Mouse (Mus musculus): ENCODE data around the gene H2-M10.6. TPM values are rescaled to one million over a fixed set of nuclear protein-coding genes. Genes with fewer than 3 reads are reported as not detected.

The H2-M10.6 gene
- polyA plus RNA-seq (2012; fragmentation: generic; extraction: Trizol) = not detected

GRCm38 (mm10) chr17:36811871-36812270 lies at the start of gene H2-M10.6:
H2-M10.6 (plus strand) TSS chr17:36812171.

GRCm38 (mm10) chr17:36772610-36773009 lies 39.4 kb upstream of the H2-M10.6 start, which contains the start of gene H2-M10.5:
H2-M10.5 (plus strand) TSS chr17:36772910.

GRCm38 (mm10) chr17:36836874-36837647 lies 25.1 kb downstream of the H2-M10.6 start, which contains the start of gene Trim26:
Trim26 (plus strand) TSS chr17:36837134.

Other genes starting within 250 kb of the H2-M10.6 start
- gene H2-M9, start 169.5 kb upstream of the H2-M10.6 start, polyA plus RNA-seq (2012; fragmentation: generic; extraction: Trizol) = not detected
- not detected for gene H2-M1, start 140.0 kb upstream of the H2-M10.6 start, polyA plus RNA-seq (2012; fragmentation: generic; extraction: Trizol)
- gene H2-M10.5, start 39.3 kb upstream of the H2-M10.6 start, polyA plus RNA-seq (2012; fragmentation: generic; extraction: Trizol) = not detected
- 10 to 100 TPM in 1 of 2 experiments, 1 to 10 TPM in 1; 8.2 to 32.7 TPM for gene Trim26, start 25.0 kb downstream of the H2-M10.6 start, polyA plus RNA-seq (2012; fragmentation: generic; extraction: Trizol)
- gene Trim15, start 55.0 kb downstream of the H2-M10.6 start, polyA plus RNA-seq (2012; fragmentation: generic; extraction: Trizol) = not detected
- under 1 TPM in 1 of 2 experiments, not detected in 1; 0.01 TPM for gene Trim10, start 57.4 kb downstream of the H2-M10.6 start, polyA plus RNA-seq (2012; fragmentation: generic; extraction: Trizol)
- gene Trim40, start 78.0 kb downstream of the H2-M10.6 start, polyA plus RNA-seq (2012; fragmentation: generic; extraction: Trizol) = not detected
- gene Trim31, start 85.9 kb downstream of the H2-M10.6 start, polyA plus RNA-seq (2012; fragmentation: generic; extraction: Trizol) = not detected
- under 1 TPM; 0.05 to 0.08 TPM for gene Rnf39, start 130.7 kb downstream of the H2-M10.6 start, polyA plus RNA-seq (2012; fragmentation: generic; extraction: Trizol)
- gene Ppp1r11, start 139.6 kb downstream of the H2-M10.6 start, polyA plus RNA-seq (2012; fragmentation: generic; extraction: Trizol) = 100 to 1,000 TPM; 197 to 372 TPM
- 100 to 1,000 TPM in 1 of 2 experiments, 10 to 100 TPM in 1; 84.4 to 119 TPM for gene Znrd1, start 146.4 kb downstream of the H2-M10.6 start, polyA plus RNA-seq (2012; fragmentation: generic; extraction: Trizol)
- 1 to 10 TPM in 1 of 2 experiments, under 1 TPM in 1; 0.77 to 7.1 TPM for gene Znrd1as, start 146.4 kb downstream of the H2-M10.6 start, polyA plus RNA-seq (2012; fragmentation: generic; extraction: Trizol)
- gene 2410137M14Rik, start 169.1 kb downstream of the H2-M10.6 start, polyA plus RNA-seq (2012; fragmentation: generic; extraction: Trizol) = not detected
- under 1 TPM in 1 of 2 experiments, not detected in 1; 0.40 TPM for gene H2-M5, start 177.4 kb downstream of the H2-M10.6 start, polyA plus RNA-seq (2012; fragmentation: generic; extraction: Trizol)
- gene Zfp57, start 189.0 kb downstream of the H2-M10.6 start, polyA plus RNA-seq (2012; fragmentation: generic; extraction: Trizol) = 1 to 10 TPM; 4.6 to 6.5 TPM
- under 1 TPM in 1 of 2 experiments, not detected in 1; 0.04 TPM for gene Mog, start 211.2 kb downstream of the H2-M10.6 start, polyA plus RNA-seq (2012; fragmentation: generic; extraction: Trizol)
- gene Gabbr1, start 233.8 kb downstream of the H2-M10.6 start, polyA plus RNA-seq (2012; fragmentation: generic; extraction: Trizol) = 10 to 100 TPM in 1 of 2 experiments, 1 to 10 TPM in 1; 2.5 to 13.3 TPM

Measured in C3H10T1/2 (cell line).